Mouse (Mus musculus): Measurements from ENCODE around the gene Hes1. TPM values are rescaled to one million over a fixed set of nuclear protein-coding genes. Genes with fewer than 3 reads are reported as not detected.

Gene Hes1
- total and polyA plus RNA-seq, 2 experiments: 2.8 to 28.5 TPM

- Histone ChIP-seq H3K4me3 (ENCODE audit: insufficient read depth, low read depth, low read length) (no peak overlapping the region), H3K79me2 (ENCODE audit: control insufficient read depth, insufficient read depth, low read length) (no peaks in the 10 kb centered on the region), H3K9ac (ENCODE audit: low read depth, low read length) (no peak overlapping the region), H3K27ac (replicated peaks; ENCODE audit: insufficient read depth, low read depth, low read length) (no peak overlapping the region), H3K27me3 (ENCODE audit: control insufficient read depth, insufficient read depth, low read length) (no peaks in the 10 kb centered on the region), H3K36me3 (ENCODE audit: control insufficient read depth, insufficient read depth, low read length) (no peaks in the 10 kb centered on the region), H3K4me1 (ENCODE audit: control insufficient read depth, insufficient read depth, low read length) (no peaks in the 10 kb centered on the region)
- WGBS: 61% methylated on average over 9 of the region's 9 CpGs
- TF ChIP-seq POLR2A (IDR thresholded peaks at IDR 0.05; ENCODE audit: extremely low read depth, insufficient read depth, low read length) (no peak), CTCF (IDR thresholded peaks at IDR 0.05; ENCODE audit: low read depth, low read length) (no peak)
- peak; percentile 15 for DNase-seq (ENCODE audit: extremely low read depth, low read depth, low spot score)
These were observed 39.4 kb upstream of the Hes1 start for GRCm38 (mm10) chr16:30024681-30025262.

DNA sequence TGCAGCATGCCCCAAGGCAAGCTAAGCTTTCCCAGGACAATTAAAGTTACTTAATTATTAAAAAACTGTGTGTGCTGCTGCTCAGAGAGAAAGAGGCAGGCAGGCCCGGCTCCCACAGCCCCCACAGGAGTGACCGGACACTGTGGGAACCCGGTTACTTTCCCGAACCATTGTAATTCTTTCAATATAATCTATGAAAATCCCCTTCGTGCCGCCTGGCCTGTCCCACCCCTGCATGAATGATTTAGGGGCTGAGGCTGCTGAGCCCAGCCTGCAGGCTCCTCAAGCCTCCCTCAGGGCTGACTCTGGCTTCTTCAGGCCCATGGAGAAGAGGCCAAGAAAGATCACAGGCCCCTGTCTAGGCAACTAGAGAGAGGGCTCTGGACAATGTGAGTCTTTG is 36.0 kb upstream of the Hes1 start:
- 92% methylated on average over 6 of the region's 6 CpGs for WGBS
- Histone ChIP-seq H3K4me3 (ENCODE audit: insufficient read depth, low read depth, low read length) (no peak overlapping the region), H3K27me3 (ENCODE audit: control insufficient read depth, insufficient read depth, low read length) (no peaks in the 10 kb centered on the region), H3K9ac (ENCODE audit: low read depth, low read length) (no peak overlapping the region), H3K4me1 (ENCODE audit: control insufficient read depth, insufficient read depth, low read length) (no peaks in the 10 kb centered on the region), H3K36me3 (ENCODE audit: control insufficient read depth, insufficient read depth, low read length) (no peaks in the 10 kb centered on the region), H3K79me2 (ENCODE audit: control insufficient read depth, insufficient read depth, low read length) (no peaks in the 10 kb centered on the region), H3K27ac (replicated peaks; ENCODE audit: insufficient read depth, low read depth, low read length) (no peak overlapping the region)
- no peak for DNase-seq (ENCODE audit: extremely low read depth, low read depth, low spot score)
- TF ChIP-seq CTCF (IDR thresholded peaks at IDR 0.05; ENCODE audit: low read depth, low read length): no peak
- TF ChIP-seq POLR2A (IDR thresholded peaks at IDR 0.05; ENCODE audit: extremely low read depth, insufficient read depth, low read length): no peak

- Histone ChIP-seq H3K4me3 (ENCODE audit: insufficient read depth, low read depth, low read length) (no peak overlapping the region), H3K27ac (replicated peaks; ENCODE audit: insufficient read depth, low read depth, low read length) (no peak overlapping the region), H3K27me3 (ENCODE audit: control insufficient read depth, insufficient read depth, low read length) (no peaks in the 10 kb centered on the region), H3K9ac (ENCODE audit: low read depth, low read length) (no peak overlapping the region), H3K79me2 (ENCODE audit: control insufficient read depth, insufficient read depth, low read length) (no peaks in the 10 kb centered on the region), H3K4me1 (ENCODE audit: control insufficient read depth, insufficient read depth, low read length) (peaks cover 5% of the 10 kb centered on the region), H3K36me3 (ENCODE audit: control insufficient read depth, insufficient read depth, low read length) (no peaks in the 10 kb centered on the region)
- TF ChIP-seq CTCF (IDR thresholded peaks at IDR 0.05; ENCODE audit: low read depth, low read length): no peak
- TF ChIP-seq POLR2A (IDR thresholded peaks at IDR 0.05; ENCODE audit: extremely low read depth, insufficient read depth, low read length): no peak
- DNase-seq (ENCODE audit: extremely low read depth, low read depth, low spot score): no peak
- WGBS: 87% methylated on average over 12 of the region's 12 CpGs
These were observed 34.8 kb upstream of the Hes1 start for GRCm38 (mm10) chr16:30029264-30030003.

DNA sequence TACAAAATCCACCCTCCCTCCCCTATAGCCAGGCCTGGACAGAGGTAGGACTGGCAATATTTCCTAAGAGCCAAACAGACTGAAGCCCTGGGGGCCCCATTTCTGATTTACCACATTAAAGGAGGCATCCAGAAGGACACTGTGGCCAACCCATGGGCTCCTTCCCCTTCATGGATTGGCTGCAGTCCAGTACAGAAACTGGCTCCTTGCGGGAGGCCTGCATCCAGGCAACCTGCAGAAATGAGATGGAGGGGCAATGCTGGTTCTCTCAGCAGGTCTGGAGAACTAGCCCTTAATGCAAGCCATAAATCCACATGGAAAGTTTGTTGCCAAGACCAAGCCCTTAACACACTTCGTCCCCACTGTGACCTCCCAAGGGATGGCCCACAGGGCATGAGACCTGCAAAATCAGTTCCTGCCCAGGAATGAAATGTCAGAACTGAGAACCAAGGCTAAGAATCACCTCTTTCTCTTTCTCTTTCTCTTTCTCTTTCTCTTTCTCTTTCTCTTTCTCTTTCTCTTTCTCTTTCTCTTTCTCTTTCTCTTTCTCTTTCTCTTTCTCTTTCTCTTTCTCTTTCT is 31.8 kb upstream of the Hes1 start:
- H3K27me3 ChIP-seq (ENCODE audit: control insufficient read depth, insufficient read depth, low read length): no peaks in the 10 kb centered on the region
- no peak overlapping the region for H3K27ac ChIP-seq (replicated peaks; ENCODE audit: insufficient read depth, low read depth, low read length)
- DNase-seq (ENCODE audit: extremely low read depth, low read depth, low spot score): no peak
- TF ChIP-seq POLR2A (IDR thresholded peaks at IDR 0.05; ENCODE audit: extremely low read depth, insufficient read depth, low read length): no peak
- TF ChIP-seq CTCF (IDR thresholded peaks at IDR 0.05; ENCODE audit: low read depth, low read length): no peak
- WGBS: 96% methylated on average over 2 of the region's 2 CpGs
- no peak overlapping the region for H3K9ac ChIP-seq (ENCODE audit: low read depth, low read length)
- H3K79me2 ChIP-seq (ENCODE audit: control insufficient read depth, insufficient read depth, low read length): no peaks in the 10 kb centered on the region
- no peaks in the 10 kb centered on the region for H3K36me3 ChIP-seq (ENCODE audit: control insufficient read depth, insufficient read depth, low read length)
- H3K4me3 ChIP-seq (ENCODE audit: insufficient read depth, low read depth, low read length): no peak overlapping the region
- H3K4me1 ChIP-seq (ENCODE audit: control insufficient read depth, insufficient read depth, low read length): peaks cover 16% of the 10 kb centered on the region

DNA sequence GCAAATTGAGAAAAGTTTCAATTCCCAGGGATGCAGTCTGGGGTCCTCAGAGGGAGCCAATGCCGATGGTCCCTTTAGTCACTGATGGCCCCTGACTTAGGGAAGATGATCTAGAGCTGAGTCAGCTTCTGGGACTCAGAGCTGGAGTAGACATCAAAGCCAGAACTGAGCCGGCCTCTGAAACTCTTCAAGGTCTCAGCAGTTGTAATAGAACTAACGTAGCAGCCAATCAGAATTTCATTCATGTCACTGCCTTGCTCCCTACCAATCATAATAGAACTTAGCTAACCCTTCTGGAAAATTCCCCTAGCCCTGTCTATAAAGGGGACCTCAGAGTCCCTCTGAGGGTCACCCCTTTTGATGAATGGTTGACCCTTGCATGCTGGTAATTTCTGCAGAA is 30.8 kb upstream of the Hes1 start:
- Histone ChIP-seq H3K36me3 (ENCODE audit: control insufficient read depth, insufficient read depth, low read length) (no peaks in the 10 kb centered on the region), H3K27ac (replicated peaks; ENCODE audit: insufficient read depth, low read depth, low read length) (no peak overlapping the region), H3K4me3 (ENCODE audit: insufficient read depth, low read depth, low read length) (no peak overlapping the region), H3K27me3 (ENCODE audit: control insufficient read depth, insufficient read depth, low read length) (no peaks in the 10 kb centered on the region), H3K9ac (ENCODE audit: low read depth, low read length) (no peak overlapping the region), H3K79me2 (ENCODE audit: control insufficient read depth, insufficient read depth, low read length) (no peaks in the 10 kb centered on the region), H3K4me1 (ENCODE audit: control insufficient read depth, insufficient read depth, low read length) (peaks cover 16% of the 10 kb centered on the region)
- WGBS: 89% methylated on average over 3 of the region's 3 CpGs
- TF ChIP-seq POLR2A (IDR thresholded peaks at IDR 0.05; ENCODE audit: extremely low read depth, insufficient read depth, low read length) (no peak), CTCF (IDR thresholded peaks at IDR 0.05; ENCODE audit: low read depth, low read length) (no peak)
- DNase-seq (ENCODE audit: extremely low read depth, low read depth, low spot score): no peak

DNA sequence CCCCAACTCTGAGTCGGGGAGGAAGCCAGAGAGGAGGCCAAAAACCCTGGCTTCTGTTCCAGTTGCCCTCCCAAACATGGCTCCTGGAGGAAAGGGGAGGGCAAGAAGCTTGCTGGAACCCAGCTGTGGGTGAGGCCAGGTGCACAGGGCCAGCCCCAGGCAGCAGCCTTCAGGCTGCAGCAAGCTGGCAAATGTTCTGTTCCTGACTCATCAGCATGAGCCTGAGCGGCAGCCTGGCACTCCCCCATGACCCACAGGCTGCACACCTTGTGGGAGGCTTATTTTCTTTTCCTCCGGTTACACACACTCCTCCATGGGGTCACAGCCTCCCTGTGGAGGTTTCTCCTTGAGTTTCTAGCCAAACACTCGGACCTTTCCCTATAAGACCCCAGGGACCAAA is 30.2 kb upstream of the Hes1 start:
- Histone ChIP-seq H3K36me3 (ENCODE audit: control insufficient read depth, insufficient read depth, low read length) (no peaks in the 10 kb centered on the region), H3K79me2 (ENCODE audit: control insufficient read depth, insufficient read depth, low read length) (no peaks in the 10 kb centered on the region), H3K9ac (ENCODE audit: low read depth, low read length) (no peak overlapping the region), H3K27me3 (ENCODE audit: control insufficient read depth, insufficient read depth, low read length) (no peaks in the 10 kb centered on the region), H3K4me3 (ENCODE audit: insufficient read depth, low read depth, low read length) (no peak overlapping the region), H3K4me1 (ENCODE audit: control insufficient read depth, insufficient read depth, low read length) (peaks cover 16% of the 10 kb centered on the region), H3K27ac (replicated peaks; ENCODE audit: insufficient read depth, low read depth, low read length) (no peak overlapping the region)
- peak; percentile 14 for DNase-seq (ENCODE audit: extremely low read depth, low read depth, low spot score)
- TF ChIP-seq POLR2A (IDR thresholded peaks at IDR 0.05; ENCODE audit: extremely low read depth, insufficient read depth, low read length): no peak
- TF ChIP-seq CTCF (IDR thresholded peaks at IDR 0.05; ENCODE audit: low read depth, low read length): no peak
- 56% methylated on average over 4 of the region's 4 CpGs for WGBS

All from liver, adult 2 months (tissue).